Mouse (Mus musculus): ENCODE measurements around the gene Vps26c. TPM values are rescaled to one million over a fixed set of nuclear protein-coding genes. Genes with fewer than 3 reads are reported as not detected.

The Vps26c gene
- polyA plus RNA-seq, 1 experiment from 2014 or later = 66.0 TPM

DNA sequence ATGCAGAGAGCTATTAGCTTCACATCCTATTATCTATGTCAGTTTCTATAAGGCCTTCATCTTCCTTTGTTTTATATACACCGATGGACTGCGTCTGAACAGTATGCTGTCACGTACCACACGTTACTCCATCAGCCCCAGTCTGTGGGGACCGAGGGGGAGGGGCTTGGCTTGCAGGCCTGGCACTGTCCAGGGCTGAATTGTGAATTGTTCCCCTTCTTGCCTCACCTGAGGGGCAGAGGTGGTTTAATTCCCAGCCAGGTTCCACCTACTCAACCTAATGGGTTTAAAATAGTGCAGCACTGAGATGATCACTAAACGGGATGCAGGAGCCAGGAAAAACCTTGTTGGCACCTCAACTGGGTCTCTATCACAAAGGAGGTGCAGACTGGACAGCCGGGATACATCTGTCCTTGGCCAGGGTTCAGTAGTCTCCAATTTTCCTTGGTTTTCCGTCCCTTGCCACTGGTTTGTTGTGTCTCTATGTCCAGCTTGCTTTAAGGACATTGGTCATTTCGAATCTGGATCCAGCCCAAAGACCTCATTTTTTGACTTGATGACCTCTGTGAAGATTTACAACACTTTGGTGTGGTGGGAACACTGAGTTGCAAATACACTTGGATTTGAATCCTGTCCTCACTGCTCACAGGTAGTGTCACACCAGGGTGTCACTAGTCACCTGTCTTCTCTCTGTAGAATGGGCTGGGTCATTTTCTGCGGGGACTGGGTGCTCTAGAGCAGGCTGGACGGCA is 40.4 kb upstream of the Vps26c start:
- H3K4me3 ChIP-seq = no peak overlapping the region
- H3K4me1 ChIP-seq = peaks cover 13% of the 10 kb centered on the region
- no peaks in the 10 kb centered on the region for H3K9me3 ChIP-seq (replicated peaks)
- WGBS = 88% methylated on average over 11 of the region's 11 CpGs
- H3K36me3 ChIP-seq (ENCODE audit: poor library complexity, severe bottlenecking) = no peaks in the 10 kb centered on the region
- no peak overlapping the region for H3K9ac ChIP-seq
- no peaks in the 10 kb centered on the region for H3K27me3 ChIP-seq
- H3K4me2 ChIP-seq = no peak overlapping the region
- no peak overlapping the region for H3K27ac ChIP-seq
- no peak for ATAC-seq

- 83% methylated on average over 8 of the region's 8 CpGs for WGBS
- no peak for ATAC-seq
Observed at GRCm38 (mm10) chr16:94566124-94566523, 39.5 kb upstream of the Vps26c start.

DNA sequence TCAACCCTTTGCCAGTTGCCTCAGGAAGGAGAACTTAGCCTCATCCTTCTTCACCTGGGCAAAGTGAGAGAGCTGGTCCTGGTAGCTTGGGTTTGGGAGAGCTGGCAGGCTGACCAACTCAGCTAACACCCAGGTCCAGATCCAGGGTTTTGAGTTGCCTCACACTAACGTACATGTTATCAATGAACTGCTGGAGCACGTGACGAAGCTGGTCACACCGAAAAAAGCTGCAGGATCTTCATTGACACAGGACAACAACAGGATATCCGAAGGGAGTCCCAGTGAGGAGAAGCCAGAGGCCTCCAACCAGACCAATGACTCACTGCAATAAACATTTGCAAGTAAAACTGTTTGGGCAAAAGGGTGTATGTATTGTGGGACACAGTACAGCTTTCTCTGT is 34.0 kb upstream of the Vps26c start:
- Histone ChIP-seq H3K9me3 (replicated peaks) (no peaks in the 10 kb centered on the region), H3K27me3 (no peaks in the 10 kb centered on the region), H3K36me3 (ENCODE audit: poor library complexity, severe bottlenecking) (no peaks in the 10 kb centered on the region), H3K4me2 (no peak overlapping the region), H3K4me3 (no peak overlapping the region), H3K9ac (no peak overlapping the region), H3K27ac (no peak overlapping the region), H3K4me1 (no peaks in the 10 kb centered on the region)
- 78% methylated on average over 5 of the region's 5 CpGs for WGBS
- ATAC-seq = no peak

More at GRCm38 (mm10) chr16:94566124-94566523, 39.5 kb upstream of the Vps26c start:
- no peaks in the 10 kb centered on the region for H3K36me3 ChIP-seq (ENCODE audit: poor library complexity, severe bottlenecking)
- H3K4me2 ChIP-seq = no peak overlapping the region
- no peak overlapping the region for H3K4me3 ChIP-seq
- no peak overlapping the region for H3K27ac ChIP-seq
- H3K9me3 ChIP-seq (replicated peaks) = no peaks in the 10 kb centered on the region
- peaks cover 6% of the 10 kb centered on the region for H3K4me1 ChIP-seq
- no peaks in the 10 kb centered on the region for H3K27me3 ChIP-seq
- H3K9ac ChIP-seq = no peak overlapping the region

DNA sequence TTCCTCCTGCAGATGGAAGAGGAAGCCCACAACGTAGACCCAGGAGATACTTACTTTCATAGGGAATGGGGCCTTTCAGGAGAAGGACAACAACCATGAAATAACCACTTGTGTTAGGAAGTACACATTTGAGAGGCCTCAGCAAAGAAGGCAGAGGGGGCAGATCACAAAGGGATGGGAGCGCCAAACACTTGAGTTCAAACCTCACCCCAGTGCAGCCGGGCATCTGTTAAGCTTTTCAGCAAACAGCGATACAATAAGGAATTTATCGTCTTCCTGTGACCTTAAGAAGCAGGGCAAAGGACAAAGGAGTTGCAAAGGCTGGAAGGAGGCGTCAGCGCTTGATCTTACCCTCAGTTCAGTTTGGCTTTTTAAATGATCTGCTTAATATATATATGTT is 33.2 kb upstream of the Vps26c start:
- H3K9ac ChIP-seq = no peak overlapping the region
- no peaks in the 10 kb centered on the region for H3K27me3 ChIP-seq
- H3K4me2 ChIP-seq = no peak overlapping the region
- H3K27ac ChIP-seq = no peak overlapping the region
- no peak for ATAC-seq
- H3K4me1 ChIP-seq = no peaks in the 10 kb centered on the region
- no peak overlapping the region for H3K4me3 ChIP-seq
- no peaks in the 10 kb centered on the region for H3K36me3 ChIP-seq (ENCODE audit: poor library complexity, severe bottlenecking)
- no peaks in the 10 kb centered on the region for H3K9me3 ChIP-seq (replicated peaks)
- 69% methylated on average over 7 of the region's 7 CpGs for WGBS

DNA sequence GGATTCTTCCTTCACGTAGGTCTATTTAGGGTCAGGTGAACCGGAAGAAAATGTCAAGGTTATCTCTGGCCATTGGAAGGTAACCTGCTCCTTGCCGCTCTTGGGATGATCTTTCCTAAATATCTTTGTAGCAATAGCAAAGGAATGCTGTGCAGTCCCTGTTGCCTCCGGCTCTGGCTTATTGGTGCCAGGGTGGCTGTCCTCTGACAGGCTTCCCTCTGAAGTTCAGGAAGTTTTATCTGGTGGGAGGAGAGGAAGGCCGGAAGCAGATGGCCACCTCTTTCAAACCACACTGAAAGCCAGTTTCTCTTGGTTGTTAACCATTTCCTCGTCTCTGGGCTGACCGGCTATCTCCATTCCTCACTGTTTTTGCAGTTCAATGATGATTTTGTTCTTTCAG is 32.7 kb upstream of the Vps26c start:
- no peak overlapping the region for H3K9ac ChIP-seq
- 79% methylated on average over 7 of the region's 7 CpGs for WGBS
- no peaks in the 10 kb centered on the region for H3K36me3 ChIP-seq (ENCODE audit: poor library complexity, severe bottlenecking)
- H3K27ac ChIP-seq = no peak overlapping the region
- H3K27me3 ChIP-seq = no peaks in the 10 kb centered on the region
- H3K4me2 ChIP-seq = no peak overlapping the region
- H3K9me3 ChIP-seq (replicated peaks) = no peaks in the 10 kb centered on the region
- H3K4me3 ChIP-seq = no peak overlapping the region
- ATAC-seq = no peak
- H3K4me1 ChIP-seq = no peaks in the 10 kb centered on the region

GRCm38 (mm10) chr16:94556228-94556627 is 29.6 kb upstream of the Vps26c start:
- no peaks in the 10 kb centered on the region; the same call in 1 of the 2 replicates for H3K9me3 ChIP-seq (replicated peaks)
- no peak overlapping the region for H3K27ac ChIP-seq
- no peaks in the 10 kb centered on the region for H3K36me3 ChIP-seq (ENCODE audit: poor library complexity, severe bottlenecking)
- H3K9ac ChIP-seq = no peak overlapping the region
- no peak overlapping the region for H3K4me3 ChIP-seq
- H3K27me3 ChIP-seq = no peaks in the 10 kb centered on the region
- no peaks in the 10 kb centered on the region for H3K4me1 ChIP-seq
- 84% methylated on average over 5 of the region's 5 CpGs for WGBS
- no peak overlapping the region for H3K4me2 ChIP-seq
- no peak for ATAC-seq

DNA sequence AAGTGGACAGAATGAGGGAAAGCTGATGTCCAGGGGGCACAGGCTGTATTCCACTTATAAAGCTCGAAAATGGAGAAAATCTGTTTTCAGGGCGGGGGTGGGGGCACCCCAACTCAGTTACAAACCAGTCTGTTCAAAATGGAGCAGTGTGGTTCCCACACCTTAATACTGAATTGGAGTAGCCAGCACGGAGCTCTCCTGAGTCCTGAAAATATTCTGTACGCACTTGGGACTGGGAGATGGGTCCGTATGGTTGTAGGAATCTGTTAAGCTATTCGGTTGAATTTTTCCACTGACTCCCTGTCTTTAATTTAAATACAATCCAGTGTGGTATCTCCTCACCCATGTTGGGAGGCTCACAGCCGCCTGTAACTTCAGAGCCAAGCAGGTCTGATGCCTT is 28.7 kb upstream of the Vps26c start:
- no peaks in the 10 kb centered on the region for H3K27me3 ChIP-seq
- H3K4me1 ChIP-seq = no peaks in the 10 kb centered on the region
- no peaks in the 10 kb centered on the region; the same call in 1 of the 2 replicates for H3K9me3 ChIP-seq (replicated peaks)
- WGBS = 89% methylated on average over 7 of the region's 7 CpGs
- H3K36me3 ChIP-seq (ENCODE audit: poor library complexity, severe bottlenecking) = no peaks in the 10 kb centered on the region
- no peak overlapping the region for H3K9ac ChIP-seq
- no peak for ATAC-seq
- H3K27ac ChIP-seq = no peak overlapping the region
- H3K4me3 ChIP-seq = no peak overlapping the region
- no peak overlapping the region for H3K4me2 ChIP-seq

GRCm38 (mm10) chr16:94551934-94552333 is 25.3 kb upstream of the Vps26c start:
- no peaks in the 10 kb centered on the region; the same call in 1 of the 2 replicates for H3K9me3 ChIP-seq (replicated peaks)
- H3K4me2 ChIP-seq = no peak overlapping the region
- H3K36me3 ChIP-seq (ENCODE audit: poor library complexity, severe bottlenecking) = no peaks in the 10 kb centered on the region
- no peak for ATAC-seq
- H3K9ac ChIP-seq = no peak overlapping the region
- no peak overlapping the region for H3K4me3 ChIP-seq
- no peak overlapping the region for H3K27ac ChIP-seq
- H3K27me3 ChIP-seq = no peaks in the 10 kb centered on the region
- H3K4me1 ChIP-seq = no peaks in the 10 kb centered on the region

DNA sequence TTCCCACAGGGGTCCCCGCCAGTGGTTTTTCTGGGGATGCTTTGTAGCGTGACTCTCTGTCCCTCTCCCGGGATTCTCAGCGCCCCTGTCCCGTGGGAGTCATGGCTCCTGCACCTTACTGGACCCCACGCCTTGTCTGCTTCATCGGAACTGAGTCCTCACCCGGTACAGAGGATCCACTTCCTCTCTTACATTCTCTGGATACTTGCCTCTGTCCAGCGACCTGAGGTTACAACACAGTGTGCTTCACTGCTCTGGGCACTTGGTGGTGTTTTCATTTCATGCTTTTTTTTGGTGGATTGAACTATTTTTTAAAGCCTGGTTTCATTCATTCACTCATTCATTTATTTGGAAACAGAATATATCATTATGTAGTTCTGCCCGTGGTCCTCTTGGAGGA is 23.2 kb upstream of the Vps26c start:
- Histone ChIP-seq H3K36me3 (ENCODE audit: poor library complexity, severe bottlenecking) (no peaks in the 10 kb centered on the region), H3K9me3 (replicated peaks) (no peaks in the 10 kb centered on the region; the same call in 1 of the 2 replicates), H3K27ac (no peak overlapping the region), H3K4me2 (no peak overlapping the region), H3K9ac (no peak overlapping the region), H3K27me3 (no peaks in the 10 kb centered on the region), H3K4me3 (no peak overlapping the region), H3K4me1 (no peaks in the 10 kb centered on the region)
- 83% methylated on average over 10 of the region's 10 CpGs for WGBS
- no peak for ATAC-seq

DNA sequence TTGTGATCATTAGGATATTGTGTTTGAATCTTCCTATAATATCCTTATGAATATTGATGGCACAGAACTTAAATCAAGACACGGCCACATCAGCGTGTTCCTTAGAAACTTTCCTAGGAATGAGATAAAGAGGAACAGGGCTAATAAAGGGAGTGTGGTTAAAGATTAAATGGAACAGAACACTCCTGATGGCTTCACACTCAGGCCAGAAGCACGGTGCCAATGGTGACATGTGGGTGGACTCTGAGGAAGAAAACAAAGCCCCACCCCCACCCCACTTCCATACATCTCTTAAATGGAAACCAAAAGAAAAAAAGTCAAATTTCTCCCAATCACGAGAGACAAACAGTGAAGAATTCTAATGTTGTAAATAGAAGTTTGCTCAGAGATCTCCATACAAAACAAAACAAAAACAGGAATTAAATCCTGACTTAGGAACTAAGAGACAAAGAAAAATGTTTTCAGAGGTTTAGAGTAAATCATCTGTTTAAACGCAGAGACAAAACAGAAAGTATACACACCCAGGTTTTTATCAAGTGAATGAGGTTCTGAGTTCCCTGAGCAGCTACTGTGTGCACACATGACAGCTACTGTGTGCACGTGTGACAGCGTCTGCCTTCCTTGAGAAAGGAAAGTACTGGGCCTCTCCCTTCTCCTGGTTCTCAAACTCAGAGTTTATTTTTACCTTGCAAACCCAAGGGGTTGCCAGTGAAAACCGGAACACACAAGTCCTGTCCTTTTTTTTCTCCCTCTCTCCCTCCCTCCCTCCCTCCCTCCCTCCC is 19.3 kb upstream of the Vps26c start:
- Histone ChIP-seq H3K27me3 (no peaks in the 10 kb centered on the region), H3K9me3 (replicated peaks) (no peaks in the 10 kb centered on the region), H3K36me3 (ENCODE audit: poor library complexity, severe bottlenecking) (no peaks in the 10 kb centered on the region), H3K27ac (no peak overlapping the region), H3K4me1 (no peaks in the 10 kb centered on the region), H3K9ac (no peak overlapping the region), H3K4me2 (no peak overlapping the region), H3K4me3 (no peak overlapping the region)
- 68% methylated on average over 8 of the region's 8 CpGs for WGBS
- no peak for ATAC-seq

GRCm38 (mm10) chr16:94544540-94545105 is 18.0 kb upstream of the Vps26c start:
- H3K4me2 ChIP-seq = no peak overlapping the region
- no peaks in the 10 kb centered on the region for H3K4me1 ChIP-seq
- no peaks in the 10 kb centered on the region for H3K27me3 ChIP-seq
- H3K9ac ChIP-seq = no peak overlapping the region
- ATAC-seq = no peak
- H3K36me3 ChIP-seq (ENCODE audit: poor library complexity, severe bottlenecking) = no peaks in the 10 kb centered on the region
- WGBS = 71% methylated on average over 11 of the region's 11 CpGs
- no peak overlapping the region for H3K4me3 ChIP-seq
- no peaks in the 10 kb centered on the region for H3K9me3 ChIP-seq (replicated peaks)
- no peak overlapping the region for H3K27ac ChIP-seq

DNA sequence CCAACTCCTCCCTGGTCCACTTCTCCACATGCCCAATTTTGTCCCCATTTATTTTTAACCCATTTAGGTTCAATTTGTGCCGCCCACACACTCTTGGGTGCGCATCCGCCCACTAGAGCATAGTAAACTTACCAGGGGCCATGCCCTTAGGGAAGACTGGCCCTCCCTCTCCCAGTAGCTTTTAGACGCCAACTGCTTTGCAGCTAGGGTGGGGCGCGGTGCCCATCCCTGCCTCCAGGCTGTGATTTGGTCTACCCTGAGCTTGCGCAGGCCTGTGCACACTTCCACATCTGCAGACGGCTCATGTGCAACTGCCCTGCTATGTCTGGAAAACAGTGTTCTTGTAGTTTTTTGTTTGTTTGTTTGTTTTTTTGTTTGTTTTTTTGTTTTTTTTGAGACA is 16.3 kb upstream of the Vps26c start:
- 90% methylated on average over 8 of the region's 8 CpGs for WGBS
- H3K36me3 ChIP-seq (ENCODE audit: poor library complexity, severe bottlenecking) = no peaks in the 10 kb centered on the region
- no peaks in the 10 kb centered on the region for H3K27me3 ChIP-seq
- H3K4me3 ChIP-seq = no peak overlapping the region
- no peak for ATAC-seq
- no peaks in the 10 kb centered on the region for H3K9me3 ChIP-seq (replicated peaks)
- H3K4me2 ChIP-seq = no peak overlapping the region
- no peak overlapping the region for H3K9ac ChIP-seq
- H3K4me1 ChIP-seq = no peaks in the 10 kb centered on the region
- no peak overlapping the region for H3K27ac ChIP-seq

Data from forebrain, embryonic 13.5 days (tissue).